Mouse (Mus musculus): ENCODE measurements around the gene Slc25a31. TPM values are rescaled to one million over a fixed set of nuclear protein-coding genes. Genes with fewer than 3 reads are reported as not detected.
A peak's percentile ranks its signal among the peaks of the same experiment; 100 is the strongest.

Gene Slc25a31
- 0.64 and 0.65 TPM in 2 replicates for polyA plus RNA-seq (2014; fragmentation: Nextera tagmentation; extraction: Ambion mirVana)

- Histone ChIP-seq H3K4me1 (ENCODE audit: control insufficient read depth, insufficient read depth, low read length) (no peaks in the 10 kb centered on the region), H3K36me3 (ENCODE audit: control insufficient read depth, insufficient read depth, low read length) (no peaks in the 10 kb centered on the region), H3K4me3 (ENCODE audit: low read depth, low read length) (no peak within 1 kb of the TSS), H3K27me3 (replicated peaks; ENCODE audit: control insufficient read depth, insufficient read depth, low read length) (no peaks in the 10 kb centered on the region), H3K4me2 (ENCODE audit: low read depth, low read length) (no peak within 1 kb of the TSS), H3K9ac (ENCODE audit: low read depth, low read length) (no peak within 1 kb of the TSS), H3K27ac (replicated peaks; ENCODE audit: low read depth, low read length) (no peak within 1 kb of the TSS), H3K9me3 (ENCODE audit: control insufficient read depth, low read length) (no peaks in the 10 kb centered on the region)
- DNase-seq (ENCODE audit: low spot score) (no peak), ATAC-seq (ENCODE audit: low read depth) (no peak)
- WGBS, result 93% methylated on average over 28 of the region's 30 CpGs
Measured at GRCm38 (mm10) chr3:40708655-40709054, at the start of gene Slc25a31. Gene Slc25a31, plus strand, starts transcription at chr3:40708855.

DNA sequence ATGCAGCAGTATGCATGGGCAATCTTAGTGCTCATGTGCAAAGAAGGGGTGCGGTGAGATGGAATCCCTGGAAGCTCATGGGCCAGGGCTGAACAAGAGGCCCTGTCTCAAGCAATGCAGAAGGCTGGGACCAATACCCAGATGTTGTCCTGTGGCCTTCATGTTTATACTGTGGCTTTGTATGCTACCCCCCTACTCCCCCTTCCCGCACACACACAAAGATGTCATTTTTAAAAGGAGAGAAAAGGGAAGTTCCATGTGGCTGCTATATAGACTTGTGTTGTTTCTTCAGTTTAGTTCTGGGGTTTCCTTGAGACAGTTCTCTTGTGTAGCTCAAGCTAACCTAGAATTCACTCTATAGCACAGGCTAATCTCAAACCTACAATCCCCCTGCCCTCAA is 48.4 kb upstream of the Slc25a31 start:
- 90% methylated on average over 2 of the region's 2 CpGs for WGBS
- H3K9ac ChIP-seq (ENCODE audit: low read depth, low read length), result no peak overlapping the region
- 0 out of 2 replicates have a peak, but pooled peaks cover 4% of the 10 kb centered on the region for H3K36me3 ChIP-seq (ENCODE audit: control insufficient read depth, insufficient read depth, low read length)
- H3K4me2 ChIP-seq (ENCODE audit: low read depth, low read length), result no peak overlapping the region
- DNase-seq (ENCODE audit: low spot score) (no peak), ATAC-seq (ENCODE audit: low read depth) (no peak)
- no peak overlapping the region for H3K4me3 ChIP-seq (ENCODE audit: low read depth, low read length)
- H3K27me3 ChIP-seq (replicated peaks; ENCODE audit: control insufficient read depth, insufficient read depth, low read length), result no peaks in the 10 kb centered on the region
- no peaks in the 10 kb centered on the region for H3K9me3 ChIP-seq (ENCODE audit: control insufficient read depth, low read length)
- H3K27ac ChIP-seq (replicated peaks; ENCODE audit: low read depth, low read length), result no peak overlapping the region
- H3K4me1 ChIP-seq (ENCODE audit: control insufficient read depth, insufficient read depth, low read length), result no peaks in the 10 kb centered on the region

- H3K9ac ChIP-seq (ENCODE audit: low read depth, low read length), result no peak overlapping the region
- H3K4me3 ChIP-seq (ENCODE audit: low read depth, low read length), result no peak overlapping the region
- no peak overlapping the region for H3K27ac ChIP-seq (replicated peaks; ENCODE audit: low read depth, low read length)
- ATAC-seq (ENCODE audit: low read depth), result no peak
- no peak for DNase-seq (ENCODE audit: low spot score)
- H3K4me1 ChIP-seq (ENCODE audit: control insufficient read depth, insufficient read depth, low read length), result no peaks in the 10 kb centered on the region
- no peaks in the 10 kb centered on the region for H3K27me3 ChIP-seq (replicated peaks; ENCODE audit: control insufficient read depth, insufficient read depth, low read length)
- H3K36me3 ChIP-seq (ENCODE audit: control insufficient read depth, insufficient read depth, low read length), result no peaks in the 10 kb centered on the region
- WGBS, result 79% methylated on average over 4 of the region's 4 CpGs
- H3K9me3 ChIP-seq (ENCODE audit: control insufficient read depth, low read length), result no peaks in the 10 kb centered on the region
- no peak overlapping the region for H3K4me2 ChIP-seq (ENCODE audit: low read depth, low read length)
Measured at GRCm38 (mm10) chr3:40666109-40666508, 42.5 kb upstream of the Slc25a31 start.

DNA sequence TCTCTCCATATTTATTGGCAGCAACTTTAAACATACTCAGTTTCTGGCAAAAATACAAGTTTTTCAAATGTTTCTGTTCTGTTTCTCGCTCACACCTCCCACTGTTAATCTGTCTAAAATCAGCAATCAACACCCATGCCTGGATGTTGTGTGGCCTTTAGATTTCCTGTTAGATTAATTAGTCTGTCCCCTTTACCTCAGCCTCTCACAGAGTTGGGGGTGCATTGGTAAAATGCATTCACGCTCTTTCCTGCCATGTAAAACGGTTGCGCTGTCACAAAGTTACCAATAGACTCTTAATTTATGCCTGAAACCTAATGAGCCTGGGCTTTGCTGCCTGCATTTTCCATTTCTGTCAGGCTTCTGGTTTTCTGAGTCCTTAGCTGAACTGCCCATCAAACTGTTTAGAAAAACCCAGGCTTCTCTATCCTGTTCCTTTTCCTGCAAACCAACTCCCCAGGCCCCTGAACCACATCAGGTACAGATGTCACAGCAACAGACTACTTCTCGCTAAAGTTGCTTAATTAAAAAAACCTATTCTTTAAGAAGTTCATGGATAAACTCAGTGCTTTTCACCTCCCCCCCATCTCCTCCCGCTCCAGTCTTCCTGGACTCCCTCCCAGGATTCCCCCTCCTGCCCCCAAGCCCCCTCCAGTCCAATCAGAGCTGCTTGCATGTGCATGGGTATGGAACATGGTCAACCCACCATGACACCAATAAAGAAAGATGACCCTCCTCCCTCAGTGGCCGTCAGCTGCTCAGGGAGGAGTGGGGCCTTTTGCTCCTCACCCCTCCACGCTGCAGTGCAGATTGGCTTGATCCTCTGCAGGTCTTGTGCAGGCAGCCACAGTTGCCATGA is 41.6 kb upstream of the Slc25a31 start:
- Histone ChIP-seq H3K27me3 (replicated peaks; ENCODE audit: control insufficient read depth, insufficient read depth, low read length) (no peaks in the 10 kb centered on the region), H3K4me3 (ENCODE audit: low read depth, low read length) (no peak overlapping the region), H3K36me3 (ENCODE audit: control insufficient read depth, insufficient read depth, low read length) (no peaks in the 10 kb centered on the region), H3K4me2 (ENCODE audit: low read depth, low read length) (no peak overlapping the region), H3K9me3 (ENCODE audit: control insufficient read depth, low read length) (no peaks in the 10 kb centered on the region), H3K27ac (replicated peaks; ENCODE audit: low read depth, low read length) (no peak overlapping the region; the same call in 1 of the 2 replicates), H3K4me1 (ENCODE audit: control insufficient read depth, insufficient read depth, low read length) (no peaks in the 10 kb centered on the region), H3K9ac (ENCODE audit: low read depth, low read length) (no peak overlapping the region)
- DNase-seq (ENCODE audit: low spot score) (no peak), ATAC-seq (ENCODE audit: low read depth) (no peak)
- 74% methylated on average over 8 of the region's 8 CpGs for WGBS

DNA sequence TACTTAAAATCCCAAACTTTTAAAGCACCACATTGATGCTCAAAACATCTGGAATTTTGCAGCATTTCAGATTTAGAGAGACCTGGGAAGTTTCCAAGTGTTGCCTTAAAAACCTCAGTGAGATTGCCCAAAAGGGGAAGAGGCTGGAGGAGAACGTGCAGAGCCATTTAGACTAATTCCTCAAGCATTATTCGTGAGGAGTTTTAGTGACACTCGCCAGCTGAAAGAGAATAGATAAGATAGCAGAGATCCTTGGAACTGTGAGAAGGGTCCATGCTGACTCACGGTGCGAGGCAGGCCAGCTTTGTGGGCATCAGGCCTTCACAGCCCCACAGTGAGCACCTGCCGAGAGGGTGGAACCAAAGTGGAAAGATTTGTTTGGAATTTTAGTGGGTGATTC is 39.8 kb upstream of the Slc25a31 start:
- WGBS, result 74% methylated on average over 6 of the region's 6 CpGs

DNA sequence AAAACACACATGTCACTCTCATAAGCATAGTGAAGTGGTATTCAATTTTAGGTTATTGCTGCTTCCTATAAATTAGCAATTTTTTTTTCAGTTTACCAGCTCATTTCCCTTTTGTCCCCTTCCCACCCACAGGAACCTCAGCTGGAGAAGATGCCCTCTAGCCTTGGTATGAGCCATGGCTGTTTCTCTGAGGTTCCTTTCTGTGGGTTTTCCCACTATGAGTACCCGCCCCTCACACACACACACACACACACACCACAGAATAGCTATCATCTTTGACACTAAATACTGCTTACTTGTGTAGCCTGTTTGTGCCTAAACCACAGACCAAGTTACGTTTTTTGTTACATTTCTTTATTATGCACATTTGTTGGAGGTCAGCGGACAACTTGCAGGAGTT is 39.3 kb upstream of the Slc25a31 start:
- Histone ChIP-seq H3K9me3 (ENCODE audit: control insufficient read depth, low read length) (no peaks in the 10 kb centered on the region), H3K27me3 (replicated peaks; ENCODE audit: control insufficient read depth, insufficient read depth, low read length) (no peaks in the 10 kb centered on the region), H3K4me3 (ENCODE audit: low read depth, low read length) (no peak overlapping the region), H3K4me2 (ENCODE audit: low read depth, low read length) (no peak overlapping the region), H3K27ac (replicated peaks; ENCODE audit: low read depth, low read length) (no peak overlapping the region), H3K9ac (ENCODE audit: low read depth, low read length) (no peak overlapping the region), H3K36me3 (ENCODE audit: control insufficient read depth, insufficient read depth, low read length) (peaks cover 6% of the 10 kb centered on the region; the same call in 1 of the 2 replicates), H3K4me1 (ENCODE audit: control insufficient read depth, insufficient read depth, low read length) (no peaks in the 10 kb centered on the region)
- WGBS, result 89% methylated on average over 3 of the region's 3 CpGs
- DNase-seq (ENCODE audit: low spot score), result no peak
- ATAC-seq (ENCODE audit: low read depth), result no peak

More for the DNA sequence above, 39.8 kb upstream of the Slc25a31 start:
- Histone ChIP-seq H3K27me3 (replicated peaks; ENCODE audit: control insufficient read depth, insufficient read depth, low read length) (no peaks in the 10 kb centered on the region), H3K36me3 (ENCODE audit: control insufficient read depth, insufficient read depth, low read length) (peaks cover 6% of the 10 kb centered on the region; the same call in 1 of the 2 replicates), H3K4me3 (ENCODE audit: low read depth, low read length) (no peak overlapping the region), H3K4me2 (ENCODE audit: low read depth, low read length) (no peak overlapping the region), H3K27ac (replicated peaks; ENCODE audit: low read depth, low read length) (no peak overlapping the region), H3K9me3 (ENCODE audit: control insufficient read depth, low read length) (no peaks in the 10 kb centered on the region), H3K4me1 (ENCODE audit: control insufficient read depth, insufficient read depth, low read length) (no peaks in the 10 kb centered on the region), H3K9ac (ENCODE audit: low read depth, low read length) (no peak overlapping the region)
- ATAC-seq (ENCODE audit: low read depth) (no peak), DNase-seq (ENCODE audit: low spot score) (no peak)

- Histone ChIP-seq H3K4me3 (ENCODE audit: low read depth, low read length) (no peak overlapping the region), H3K4me2 (ENCODE audit: low read depth, low read length) (no peak overlapping the region), H3K9ac (ENCODE audit: low read depth, low read length) (no peak overlapping the region), H3K4me1 (ENCODE audit: control insufficient read depth, insufficient read depth, low read length) (0 out of 2 replicates have a peak, but pooled peaks cover 6% of the 10 kb centered on the region), H3K36me3 (ENCODE audit: control insufficient read depth, insufficient read depth, low read length) (peaks cover 10% of the 10 kb centered on the region; the same call in 1 of the 2 replicates), H3K27ac (replicated peaks; ENCODE audit: low read depth, low read length) (no peak overlapping the region), H3K27me3 (replicated peaks; ENCODE audit: control insufficient read depth, insufficient read depth, low read length) (no peaks in the 10 kb centered on the region), H3K9me3 (ENCODE audit: control insufficient read depth, low read length) (no peaks in the 10 kb centered on the region)
- 72% methylated on average over 1 of the region's 1 CpGs for WGBS
- no peak for ATAC-seq (ENCODE audit: low read depth)
- DNase-seq (ENCODE audit: low spot score), result peak; percentile 19
Measured at GRCm38 (mm10) chr3:40673515-40673914, 35.1 kb upstream of the Slc25a31 start.

GRCm38 (mm10) chr3:40674873-40675405 is 33.7 kb upstream of the Slc25a31 start:
- Histone ChIP-seq H3K9me3 (ENCODE audit: control insufficient read depth, low read length) (no peaks in the 10 kb centered on the region), H3K4me2 (ENCODE audit: low read depth, low read length) (no peak overlapping the region), H3K27me3 (replicated peaks; ENCODE audit: control insufficient read depth, insufficient read depth, low read length) (no peaks in the 10 kb centered on the region), H3K4me1 (ENCODE audit: control insufficient read depth, insufficient read depth, low read length) (0 out of 2 replicates have a peak, but pooled peaks cover 6% of the 10 kb centered on the region), H3K9ac (ENCODE audit: low read depth, low read length) (no peak overlapping the region), H3K4me3 (ENCODE audit: low read depth, low read length) (no peak overlapping the region), H3K27ac (replicated peaks; ENCODE audit: low read depth, low read length) (no peak overlapping the region), H3K36me3 (ENCODE audit: control insufficient read depth, insufficient read depth, low read length) (peaks cover 10% of the 10 kb centered on the region; the same call in 1 of the 2 replicates)
- DNase-seq (ENCODE audit: low spot score) (peak; percentile 43), ATAC-seq (ENCODE audit: low read depth) (no peak)
- WGBS, result 31% methylated on average over 8 of the region's 8 CpGs

All from embryonic facial prominence, embryonic 14.5 days (tissue).